Mouse (Mus musculus) lung, adult 2 months (tissue): ENCODE measurements around the gene Erbb2.

Experiments
- CTCF ChIP-seq: fragments of 200-500 bp; IDR thresholded peaks from 2 replicates; pipeline ENCODE4 v1.5.1; 2011; ENCODE audit warnings: mild to moderate bottlenecking, low read length, control low read depth; ENCODE audit not compliant: insufficient read depth
- POLR2A ChIP-seq: fragments of 200-500 bp; IDR thresholded peaks from 2 replicates; pipeline ENCODE4 v1.6.1; 2011; ENCODE audit warnings: low read depth, mild to moderate bottlenecking, control low read depth, low read length, borderline replicate concordance; ENCODE audit errors: extremely low read depth

- TF ChIP-seq CTCF: no peak
- TF ChIP-seq POLR2A: no peak
Observed at GRCm38 (mm10) chr11:98392034-98392433, 20.2 kb upstream of the Erbb2 start.
